Mouse (Mus musculus) liver, adult 2 months (tissue): ENCODE measurements around the gene Rpl11. TPM values are rescaled to one million over a fixed set of nuclear protein-coding genes. Genes with fewer than 3 reads are reported as not detected.

Source experiments
- DNase-seq: peaks from one replicate; pipeline ENCODE4 v3.0.0-alpha.2; 2011; ENCODE audit warnings: low read depth, low spot score; ENCODE audit errors: extremely low read depth
- H3K27ac ChIP-seq: fragments of 200-500 bp; replicated peaks from 2 replicates; pipeline ENCODE4 v1.5.1; 2012; ENCODE audit warnings: low read depth, mild to moderate bottlenecking, control low read depth, inconsistent platforms, low read length; ENCODE audit not compliant: insufficient read depth
- H3K27me3 ChIP-seq: fragments of 200-500 bp; 2 replicates; pipeline ENCODE4 v1.6.1; 2012; ENCODE audit warnings: mild to moderate bottlenecking, moderate library complexity, low read length, inconsistent platforms; ENCODE audit not compliant: control insufficient read depth, insufficient read depth
- H3K36me3 ChIP-seq: fragments of 200-500 bp; 2 replicates; pipeline ENCODE4 v1.6.1; 2012; ENCODE audit warnings: low read length, inconsistent platforms; ENCODE audit not compliant: control insufficient read depth, insufficient read depth
- H3K4me1 ChIP-seq: fragments of 200-500 bp; 2 replicates; pipeline ENCODE4 v1.6.1; 2011; ENCODE audit warnings: low read length; ENCODE audit not compliant: control insufficient read depth, insufficient read depth
- H3K4me3 ChIP-seq: fragments of 200-500 bp; 2 replicates; pipeline ENCODE4 v1.5.1; 2011; ENCODE audit warnings: low read depth, mild to moderate bottlenecking, control low read depth, low read length, moderate library complexity; ENCODE audit not compliant: insufficient read depth
- H3K79me2 ChIP-seq: fragments of 200-500 bp; 2 replicates; pipeline ENCODE4 v1.6.1; 2012; ENCODE audit warnings: inconsistent platforms, mild to moderate bottlenecking, low read length, moderate library complexity; ENCODE audit not compliant: control insufficient read depth, insufficient read depth
- H3K9ac ChIP-seq: fragments of 200-500 bp; 2 replicates; pipeline ENCODE4 v1.6.1; 2012; ENCODE audit warnings: low read depth, mild to moderate bottlenecking, control low read depth, inconsistent platforms, low read length
- CTCF ChIP-seq: fragments of 200-500 bp; IDR thresholded peaks from 2 replicates; pipeline ENCODE4 v1.5.1; 2011; ENCODE audit warnings: low read depth, low read length, control low read depth
- POLR2A ChIP-seq: fragments of 200-500 bp; IDR thresholded peaks from 2 replicates; pipeline ENCODE4 v1.6.1; 2011; ENCODE audit warnings: low read length, control low read depth; ENCODE audit not compliant: insufficient read depth; ENCODE audit errors: extremely low read depth
- WGBS: fragments of 180-500 bp; shearing (Covaris S2); methylation state at CpG from one replicate; pipeline ENCODE4 v1.1.7; 2018; 5-methylcytosine and 5-hydroxymethylcytosine counted together
- polyA plus RNA-seq: library from polyadenylated mRNA; depleted of rRNA; stranded (reverse); fragments of >200 nt; gene quantifications from 2 replicates; pipeline ENCODE4 v1.2.3, GENCODE M21; 2012
- total RNA-seq: library from RNA; depleted of rRNA; stranded (reverse); fragments of >200 nt; gene quantifications from 2 replicates; pipeline ENCODE4 v1.2.3, GENCODE M21; 2014

Rpl11 gene
- total and polyA plus RNA-seq, 2 experiments: 162 to 504 TPM

DNA sequence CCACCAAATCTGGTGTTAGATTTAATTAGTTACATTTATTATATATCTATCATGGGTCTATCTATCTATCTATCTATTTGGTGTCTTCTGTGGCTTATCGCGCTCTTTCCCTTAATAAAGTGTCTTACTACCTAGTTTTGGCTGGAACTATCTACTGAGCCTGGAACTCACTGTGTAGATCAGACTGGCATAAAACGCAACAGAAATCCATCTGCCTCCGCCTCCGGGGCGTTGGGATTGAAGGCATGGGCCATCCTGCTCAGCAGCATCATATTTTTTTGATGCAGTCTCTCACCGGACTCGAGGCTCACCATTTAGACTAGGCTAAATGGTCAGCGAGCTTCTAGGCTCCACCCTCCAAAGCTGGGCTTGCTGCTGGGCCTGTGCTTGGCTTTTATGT, 65.5 kb downstream of the Rpl11 start:
- no peak for TF ChIP-seq POLR2A
- TF ChIP-seq CTCF: no peak
- 63% methylated on average over 9 of the region's 9 CpGs for WGBS
- Histone ChIP-seq H3K36me3 (no peaks in the 10 kb centered on the region; the same call in 1 of the 2 replicates), H3K79me2 (peaks cover 8% of the 10 kb centered on the region; the same call in 1 of the 2 replicates), H3K4me1 (peaks cover 9% of the 10 kb centered on the region), H3K27ac (no peak overlapping the region), H3K27me3 (no peaks in the 10 kb centered on the region), H3K4me3 (peak overlapping the region; percentile 55; the same call in 1 of the 2 replicates), H3K9ac (no peak overlapping the region)
- no peak for DNase-seq

DNA sequence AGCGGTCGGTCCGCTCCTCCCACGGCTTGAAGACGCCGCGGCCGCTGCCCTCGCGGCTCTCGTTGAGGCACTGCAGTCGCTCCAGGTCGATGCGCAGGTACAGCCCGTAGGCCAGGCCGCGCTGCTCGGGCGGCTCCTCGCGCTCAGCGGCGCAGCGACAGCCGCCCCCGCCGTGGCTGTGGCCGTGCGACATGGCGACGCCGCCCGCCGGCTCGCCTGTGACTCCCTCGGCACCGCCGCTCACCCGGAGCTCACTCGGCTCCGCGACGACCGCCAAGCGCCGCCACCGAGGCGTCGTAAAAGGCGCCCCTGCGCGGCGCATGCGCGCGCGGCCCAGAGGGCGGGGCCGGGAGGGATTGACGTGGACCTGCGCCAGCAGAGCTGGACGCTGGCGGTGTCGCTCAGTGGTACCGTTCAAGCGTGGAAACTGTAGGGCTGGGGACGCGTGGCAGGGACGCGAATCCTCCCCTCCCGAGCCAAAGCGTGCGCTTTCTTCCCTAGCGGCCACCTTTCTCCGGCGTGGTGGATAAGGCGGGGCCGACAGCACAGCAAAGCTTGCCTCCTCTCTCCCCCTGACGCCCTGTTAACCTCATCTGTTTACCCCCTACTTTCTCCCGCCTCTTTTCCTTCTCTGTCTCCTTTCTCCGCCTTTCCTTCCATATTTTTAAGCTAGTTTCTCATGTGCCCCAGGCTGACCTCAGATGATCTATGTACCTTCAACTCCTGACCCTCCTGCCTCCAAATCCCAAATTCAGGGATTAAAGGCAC, 66.1 kb downstream of the Rpl11 start, which contains the start of gene Pithd1:
Pithd1 (minus strand) TSS at position 322 of the 768 bp plus-strand sequence.
- WGBS: under 1% methylated on average over 77 of the region's 81 CpGs
- Histone ChIP-seq H3K36me3 (no peaks in the 10 kb centered on the region; the same call in 1 of the 2 replicates), H3K9ac (peak within 1 kb of the TSS; percentile 93), H3K4me3 (peak within 1 kb of the TSS; percentile 55), H3K4me1 (peaks cover 9% of the 10 kb centered on the region), H3K27ac (peak within 1 kb of the TSS; percentile 69), H3K79me2 (peaks cover 8% of the 10 kb centered on the region; the same call in 1 of the 2 replicates), H3K27me3 (no peaks in the 10 kb centered on the region)
- DNase-seq: peak; percentile 69
- TF ChIP-seq POLR2A (peak; percentile 85), CTCF (peak; percentile 47; the same call in 1 of the 2 replicates)

DNA sequence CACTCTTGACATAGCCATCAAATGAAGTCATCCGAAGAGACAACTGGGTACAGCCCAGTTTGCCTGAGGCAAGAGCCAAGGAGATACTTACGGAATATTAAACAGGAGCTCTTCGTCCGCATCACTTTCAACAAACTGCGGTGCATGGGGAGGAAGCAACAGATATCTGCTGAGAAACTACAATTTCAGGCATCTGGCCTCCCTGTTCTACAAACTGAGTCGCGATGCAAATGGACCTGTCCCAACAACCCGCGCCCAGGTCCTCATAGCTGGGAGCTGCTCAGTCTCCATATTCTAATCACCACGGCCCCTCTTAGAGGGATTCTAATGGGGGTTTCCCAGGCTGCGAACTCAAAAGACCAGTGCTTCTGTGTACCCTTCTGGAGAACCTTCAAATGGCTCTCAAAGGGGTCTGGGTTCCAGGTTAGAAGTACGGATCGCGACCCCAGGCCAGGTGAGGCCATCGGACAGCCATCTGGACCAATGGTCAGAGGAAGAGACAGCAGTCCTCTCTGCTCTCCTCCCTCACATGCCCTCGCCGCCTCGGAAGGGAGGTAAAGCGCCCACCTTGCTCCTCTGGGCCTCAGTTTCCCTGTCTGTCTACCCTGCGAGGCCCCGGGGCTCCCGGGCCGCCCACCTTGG, 66.8 kb downstream of the Rpl11 start:
- Histone ChIP-seq H3K79me2 (peaks cover 8% of the 10 kb centered on the region; the same call in 1 of the 2 replicates), H3K4me3 (peak overlapping the region; percentile 55), H3K4me1 (peaks cover 9% of the 10 kb centered on the region), H3K27me3 (no peaks in the 10 kb centered on the region), H3K9ac (peak overlapping the region; percentile 93), H3K36me3 (no peaks in the 10 kb centered on the region; the same call in 1 of the 2 replicates), H3K27ac (peak overlapping the region; percentile 54)
- no peak for TF ChIP-seq CTCF
- TF ChIP-seq POLR2A: no peak
- WGBS: 6% methylated on average over 23 of the region's 23 CpGs
- no peak for DNase-seq

DNA sequence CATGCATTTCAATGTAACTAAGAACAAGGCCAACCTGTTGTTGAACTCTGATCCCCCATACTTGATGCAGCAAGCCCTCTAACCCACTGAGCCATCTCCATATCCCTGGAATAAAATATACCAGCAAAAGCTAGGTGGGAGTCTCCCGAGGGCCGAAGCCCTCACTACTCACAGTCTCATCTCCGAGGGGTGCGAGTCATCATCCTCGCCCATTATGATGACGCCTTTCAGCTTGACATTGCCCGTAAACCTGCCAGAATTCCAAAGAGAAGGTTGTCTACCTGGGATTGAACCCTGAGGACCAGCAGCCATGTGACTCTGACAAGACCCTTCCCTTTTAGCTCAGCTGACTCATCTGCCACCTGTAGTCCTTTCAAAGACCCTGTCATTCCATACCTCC, 67.5 kb downstream of the Rpl11 start:
- peaks cover 9% of the 10 kb centered on the region for H3K4me1 ChIP-seq
- H3K27me3 ChIP-seq: no peaks in the 10 kb centered on the region
- no peak overlapping the region for H3K4me3 ChIP-seq
- no peak for DNase-seq
- no peak for TF ChIP-seq POLR2A
- no peak for TF ChIP-seq CTCF
- 91% methylated on average over 7 of the region's 7 CpGs for WGBS
- H3K9ac ChIP-seq: no peak overlapping the region
- peaks cover 8% of the 10 kb centered on the region; the same call in 1 of the 2 replicates for H3K79me2 ChIP-seq
- no peak overlapping the region for H3K27ac ChIP-seq
- H3K36me3 ChIP-seq: no peaks in the 10 kb centered on the region; the same call in 1 of the 2 replicates

DNA sequence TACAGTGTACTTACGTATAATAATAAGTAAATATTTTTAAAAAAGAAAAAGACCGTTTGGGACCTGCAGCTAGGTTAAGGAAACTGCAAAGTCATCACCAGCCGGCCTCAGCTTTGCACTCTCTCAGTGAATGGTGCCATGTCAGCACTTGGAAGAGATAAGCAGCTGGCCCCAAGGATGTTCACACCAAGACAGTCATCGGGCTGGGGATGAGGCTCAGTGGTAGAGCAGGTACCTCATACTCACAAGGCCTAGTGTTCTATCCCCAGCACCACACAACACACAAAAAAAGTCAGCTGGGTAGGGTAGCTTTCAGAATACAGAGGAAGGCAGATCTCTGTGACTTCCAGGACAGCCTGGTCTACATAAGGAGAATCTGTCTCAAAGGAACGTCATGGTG, 68.0 kb downstream of the Rpl11 start:
- H3K36me3 ChIP-seq: no peaks in the 10 kb centered on the region; the same call in 1 of the 2 replicates
- H3K9ac ChIP-seq: no peak overlapping the region
- 72% methylated on average over 5 of the region's 5 CpGs for WGBS
- H3K4me1 ChIP-seq: peaks cover 9% of the 10 kb centered on the region
- no peak overlapping the region for H3K4me3 ChIP-seq
- DNase-seq: no peak
- H3K27me3 ChIP-seq: no peaks in the 10 kb centered on the region
- TF ChIP-seq CTCF (no peak), POLR2A (no peak)
- no peak overlapping the region for H3K27ac ChIP-seq
- H3K79me2 ChIP-seq: peaks cover 8% of the 10 kb centered on the region; the same call in 1 of the 2 replicates

DNA sequence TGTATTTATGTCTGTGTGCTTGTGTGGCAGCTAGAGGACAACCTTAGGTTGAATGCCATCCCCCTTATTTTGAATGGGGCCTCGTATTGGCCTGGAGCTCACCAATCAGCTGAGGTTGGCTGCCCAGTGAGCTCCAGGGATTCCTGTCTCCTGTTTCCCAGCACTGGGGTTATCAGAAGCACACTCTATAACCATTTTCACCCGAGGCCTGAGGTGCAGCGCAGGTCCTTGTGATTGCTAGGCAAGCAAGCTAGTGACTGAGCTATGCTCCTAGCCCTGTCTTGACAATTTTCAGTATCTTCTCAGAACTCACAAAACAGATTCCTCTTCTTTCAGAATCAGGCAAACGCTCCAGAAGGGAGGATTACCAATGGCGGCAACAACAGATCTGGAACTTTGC, 68.7 kb downstream of the Rpl11 start:
- no peak for TF ChIP-seq CTCF
- no peak for TF ChIP-seq POLR2A
- peaks cover 8% of the 10 kb centered on the region; the same call in 1 of the 2 replicates for H3K79me2 ChIP-seq
- WGBS: 81% methylated on average over 5 of the region's 5 CpGs
- no peak overlapping the region for H3K4me3 ChIP-seq
- no peak for DNase-seq
- H3K27ac ChIP-seq: no peak overlapping the region
- no peaks in the 10 kb centered on the region; the same call in 1 of the 2 replicates for H3K36me3 ChIP-seq
- H3K27me3 ChIP-seq: no peaks in the 10 kb centered on the region
- H3K9ac ChIP-seq: no peak overlapping the region
- H3K4me1 ChIP-seq: peaks cover 9% of the 10 kb centered on the region
